Mouse (Mus musculus) spleen, postnatal 0 days (tissue): Measurements from ENCODE around the gene Pnkd. TPM values are rescaled to one million over a fixed set of nuclear protein-coding genes. Genes with fewer than 3 reads are reported as not detected.

Experiments
- microRNA counts: library from miRNA; unstranded; fragments of <30 nt; microRNA quantifications from one replicate; lab custom pipeline; 2015
- polyA plus RNA-seq: library from polyadenylated mRNA; unstranded; fragments of >200 nt; fragmentation: Nextera tagmentation; extraction: Ambion mirVana; gene quantifications from 2 replicates; pipeline ENCODE4 v1.2.1, GENCODE M21; 2015

The Pnkd gene
- 40.9 and 42.6 TPM in 2 replicates for polyA plus RNA-seq

GRCm38 (mm10) chr1:74284543-74285160 lies at the start of gene Pnkd, which contains the start of gene Aamp:
Gene Pnkd, plus strand, starts transcription at chr1:74284930.
Gene Aamp, minus strand, starts transcription at chr1:74284738.

GRCm38 (mm10) chr1:74235938-74236589 lies 48.7 kb upstream of the Pnkd start, which contains the start of gene Arpc2:
Gene Arpc2, plus strand, starts transcription at chr1:74236084.

GRCm38 (mm10) chr1:74278538-74278937 lies 6.2 kb upstream of the Pnkd start, which contains the start of gene Gpbar1:
Gene Gpbar1, plus strand, starts transcription at chr1:74278550.

GRCm38 (mm10) chr1:74305522-74305921 lies 20.8 kb downstream of the Pnkd start, which contains the start of gene Tmbim1:
Gene Tmbim1, minus strand, starts transcription at chr1:74305622.

GRCm38 (mm10) chr1:74361812-74362211 lies 77.1 kb downstream of the Pnkd start, which contains the start of gene Catip:
Gene Catip, plus strand, starts transcription at chr1:74362108.

GRCm38 (mm10) chr1:74374980-74375379 lies 90.2 kb downstream of the Pnkd start, which contains the start of gene Slc11a1:
Gene Slc11a1, plus strand, starts transcription at chr1:74375195.

GRCm38 (mm10) chr1:74390924-74391748 lies 106.4 kb downstream of the Pnkd start, which contains the start of gene Ctdsp1:
Gene Ctdsp1, plus strand, starts transcription at chr1:74391509.

MicroRNAs within 50 kb of the gene (microRNA counts, 519-probe panel; counts per million panel counts)
- 7,104 counts per million, percentile 68 among the panel's probes with 10 or more counts for microRNA mmu-miR-26b (lab: Ali Mortazavi, UCI)

Other genes starting within 250 kb of the Pnkd start
- gene Tns1, start 160.5 kb upstream of the Pnkd start, polyA plus RNA-seq, result 31.9 and 33.4 TPM in 2 replicates
- gene Rufy4, start 159.4 kb upstream of the Pnkd start, polyA plus RNA-seq, result 0.13 and 0.34 TPM in 2 replicates
- 19.3 and 24.9 TPM in 2 replicates for gene Cxcr2, start 130.9 kb upstream of the Pnkd start, polyA plus RNA-seq
- gene Cxcr1, start 90.3 kb upstream of the Pnkd start, polyA plus RNA-seq, result not detected in 2 replicates
- 317 and 369 TPM in 2 replicates for gene Arpc2, start 48.8 kb upstream of the Pnkd start, polyA plus RNA-seq
- 0.16 and 0.34 TPM in 2 replicates for gene Gpbar1, start 6.4 kb upstream of the Pnkd start, polyA plus RNA-seq
- 94.4 and 109 TPM in 2 replicates for gene Aamp, start 192 bp upstream of the Pnkd start, polyA plus RNA-seq
- gene Tmbim1, start 20.7 kb downstream of the Pnkd start, polyA plus RNA-seq, result 20.2 and 21.1 TPM in 2 replicates
- gene Catip, start 77.2 kb downstream of the Pnkd start, polyA plus RNA-seq, result 0.16 and 0.20 TPM in 2 replicates
- gene Slc11a1, start 90.3 kb downstream of the Pnkd start, polyA plus RNA-seq, result 17.5 and 24.0 TPM in 2 replicates
- gene Ctdsp1, start 106.6 kb downstream of the Pnkd start, polyA plus RNA-seq, result 41.8 and 50.5 TPM in 2 replicates
- 0.11 and 0.14 TPM in 2 replicates for gene Vil1, start 124.4 kb downstream of the Pnkd start, polyA plus RNA-seq
- gene Cnot9, start 221.1 kb downstream of the Pnkd start, polyA plus RNA-seq, result 40.3 and 42.2 TPM in 2 replicates